Mouse (Mus musculus) urinary bladder, postnatal 0 days (tissue): Measurements from ENCODE around the gene Rbm19. TPM values are rescaled to one million over a fixed set of nuclear protein-coding genes. Genes with fewer than 3 reads are reported as not detected.

Experiments used
- polyA plus RNA-seq: library from polyadenylated mRNA; unstranded; fragments of >200 nt; fragmentation: Nextera tagmentation; extraction: Ambion mirVana; gene quantifications from 2 replicates; pipeline ENCODE4 v1.2.1, GENCODE M21; 2015

Gene Rbm19
- polyA plus RNA-seq, result 10.9 and 11.2 TPM in 2 replicates

GRCm38 (mm10) chr5:120116261-120117050 is at the start of gene Rbm19:
Gene Rbm19 (plus strand): TSS chr5:120116465.

